Mouse (Mus musculus) frontal cortex, postnatal 10 days (tissue): ENCODE measurements around the gene Olfr221.

Experiments used
- DNase-seq, 2 experiments: peaks; one replicate each; pipeline ENCODE4 v3.0.0; 2022; ENCODE audit warnings: low spot score in 2 of 2, mixed read lengths in 1 of 2

Olfr221 gene

GRCm38 (mm10) chr14:52019051-52019589 is 23.1 kb downstream of the Olfr221 start:
- DNase-seq, result peak in 1 of 2 experiments; percentile 35

GRCm38 (mm10) chr14:52018248-52019050 is 23.8 kb downstream of the Olfr221 start:
- no peak for DNase-seq

GRCm38 (mm10) chr14:52017662-52018061 is 24.6 kb downstream of the Olfr221 start:
- DNase-seq, result no peak

GRCm38 (mm10) chr14:52016625-52017405 is 25.4 kb downstream of the Olfr221 start:
- no peak for DNase-seq

GRCm38 (mm10) chr14:52015445-52016100 is 26.7 kb downstream of the Olfr221 start, which contains the start of gene Tmem253:
Tmem253 (plus strand) TSS chr14:52015658.
- DNase-seq, result no peak

GRCm38 (mm10) chr14:52014761-52015311 is 27.4 kb downstream of the Olfr221 start:
- DNase-seq, result no peak

- DNase-seq, result no peak
These were observed 27.9 kb downstream of the Olfr221 start for GRCm38 (mm10) chr14:52014271-52014760.

- DNase-seq, result no peak
These were observed 28.5 kb downstream of the Olfr221 start for GRCm38 (mm10) chr14:52013771-52014219.

GRCm38 (mm10) chr14:52013021-52013610 is 29.1 kb downstream of the Olfr221 start:
- no peak for DNase-seq

- no peak for DNase-seq
These were observed 29.7 kb downstream of the Olfr221 start for GRCm38 (mm10) chr14:52012553-52012952.

- DNase-seq, result peak in 1 of 2 experiments; percentile 56
These were observed 30.2 kb downstream of the Olfr221 start for GRCm38 (mm10) chr14:52012085-52012484.

GRCm38 (mm10) chr14:52011683-52012082 is 30.6 kb downstream of the Olfr221 start:
- no peak for DNase-seq

- DNase-seq, result peak in 1 of 2 experiments; percentile 76
These were observed 31.7 kb downstream of the Olfr221 start for GRCm38 (mm10) chr14:52010446-52011111.

GRCm38 (mm10) chr14:52009841-52010240 is 32.4 kb downstream of the Olfr221 start:
- DNase-seq, result no peak

- DNase-seq, result no peak
These were observed 32.9 kb downstream of the Olfr221 start for GRCm38 (mm10) chr14:52009361-52009760.

GRCm38 (mm10) chr14:52008321-52009203 is 33.7 kb downstream of the Olfr221 start:
- DNase-seq, result peak; percentile 78 to 88

- no peak for DNase-seq
These were observed 35.5 kb downstream of the Olfr221 start for GRCm38 (mm10) chr14:52006771-52007170.

- DNase-seq, result no peak
These were observed 36.0 kb downstream of the Olfr221 start for GRCm38 (mm10) chr14:52006241-52006640.

- no peak for DNase-seq
These were observed 36.6 kb downstream of the Olfr221 start for GRCm38 (mm10) chr14:52005616-52006015.
